Mouse (Mus musculus) stomach, embryonic 14.5 days (tissue): ENCODE measurements around the gene Npas4. TPM values are rescaled to one million over a fixed set of nuclear protein-coding genes. Genes with fewer than 3 reads are reported as not detected.
A peak's percentile ranks its signal among the peaks of the same experiment; 100 is the strongest.

ENCODE experiments used
- ATAC-seq: fragments of 200-750 bp; cut with Nextera tagmentation; 2 replicates; pipeline ENCODE4 v1.8.0; 2017; ENCODE audit warnings: low read depth, moderate TSS enrichment; ENCODE audit not compliant: insufficient number of reproducible peaks, insufficient read depth, low FRiP score
- H3K27ac ChIP-seq: fragments of 300-500 bp; sonication (generic); 2 replicates; pipeline ENCODE4 v1.5.1; 2014; ENCODE audit warnings: mild to moderate bottlenecking, low read length, moderate library complexity, mixed read lengths
- H3K27me3 ChIP-seq: fragments of 300-500 bp; sonication (generic); 2 replicates; pipeline ENCODE4 v1.6.1; 2014; ENCODE audit warnings: low read length, control low read depth, mixed read lengths; ENCODE audit not compliant: control insufficient read depth, insufficient read depth
- H3K36me3 ChIP-seq: fragments of 300-500 bp; sonication (generic); 2 replicates; pipeline ENCODE4 v1.6.1; 2014; ENCODE audit warnings: mild to moderate bottlenecking, control low read depth, low read length, moderate library complexity, mixed read lengths; ENCODE audit not compliant: control insufficient read depth, insufficient read depth
- H3K4me1 ChIP-seq: fragments of 300-500 bp; sonication (generic); 2 replicates; pipeline ENCODE4 v1.6.1; 2014; ENCODE audit warnings: low read length, control low read depth, mixed read lengths; ENCODE audit not compliant: control insufficient read depth, insufficient read depth
- H3K4me2 ChIP-seq: fragments of 300-500 bp; sonication (generic); replicated peaks from 2 replicates; pipeline ENCODE4 v1.6.1; 2014; ENCODE audit warnings: low read depth, low read length, control low read depth
- H3K4me3 ChIP-seq: fragments of 300-500 bp; sonication (generic); 2 replicates; pipeline ENCODE4 v1.5.1; 2014; ENCODE audit warnings: low read depth, low read length, control low read depth
- H3K9ac ChIP-seq: fragments of 300-500 bp; sonication (generic); replicated peaks from 2 replicates; pipeline ENCODE4 v1.6.1; 2014; ENCODE audit warnings: low read depth, mild to moderate bottlenecking, control low read depth, low read length, moderate library complexity, mixed read lengths
- H3K9me3 ChIP-seq: fragments of 300-500 bp; sonication (generic); 2 replicates; pipeline ENCODE4 v1.6.1; 2016; ENCODE audit warnings: low read depth, low read length, control low read depth; ENCODE audit not compliant: control insufficient read depth
- WGBS: fragments of 180-500 bp; shearing (Covaris S2); extraction: QIAGEN DNeasy Blood & Tissue Kit; methylation state at CpG from one replicate; pipeline ENCODE4 v1.1.7; 2014; 5-methylcytosine and 5-hydroxymethylcytosine counted together
- polyA plus RNA-seq: library from polyadenylated mRNA; unstranded; fragments of >200 nt; fragmentation: Nextera tagmentation; extraction: Ambion mirVana; gene quantifications from 2 replicates; pipeline ENCODE4 v1.2.1, GENCODE M21; 2014

Gene Npas4
- polyA plus RNA-seq = 0.26 and 0.50 TPM in 2 replicates

- peaks cover 19% of the 10 kb centered on the region for H3K27me3 ChIP-seq
These were observed at the start of gene Npas4 for GRCm38 (mm10) chr19:4990256-4990625. Gene Npas4, minus strand, starts transcription at chr19:4990316.

GRCm38 (mm10) chr19:5039301-5040114 is 49.4 kb upstream of the Npas4 start:
- H3K4me1 ChIP-seq = peaks cover 26% of the 10 kb centered on the region
- WGBS = 15% methylated on average over 41 of the region's 41 CpGs
- 0 out of 2 replicates have a peak, but pooled peaks have one; percentile 12 for ATAC-seq

More at GRCm38 (mm10) chr19:4990256-4990625, at the start of gene Npas4:
- Histone ChIP-seq H3K9me3 (no peaks in the 10 kb centered on the region), H3K27ac (no peak within 1 kb of the TSS), H3K4me2 (no peak within 1 kb of the TSS), H3K4me1 (no peaks in the 10 kb centered on the region), H3K4me3 (no peak within 1 kb of the TSS), H3K36me3 (no peaks in the 10 kb centered on the region; the same call in 1 of the 2 replicates), H3K9ac (no peak within 1 kb of the TSS)
- 24% methylated on average over 4 of the region's 4 CpGs for WGBS
- ATAC-seq = no peak

GRCm38 (mm10) chr19:5038709-5039156 is 48.6 kb upstream of the Npas4 start, which contains the start of the genes B4gat1 and AC124502.3:
Gene B4gat1, plus strand, starts transcription at chr19:5038826.
Gene AC124502.3, plus strand, starts transcription at chr19:5038891.
- Histone ChIP-seq H3K4me1 (peaks cover 26% of the 10 kb centered on the region), H3K9ac (peak within 1 kb of the TSS; percentile 59), H3K9me3 (no peaks in the 10 kb centered on the region), H3K27ac (peak within 1 kb of the TSS; percentile 72), H3K4me2 (peak within 1 kb of the TSS; percentile 93), H3K36me3 (peaks cover 3% of the 10 kb centered on the region; the same call in 1 of the 2 replicates), H3K4me3 (peak within 1 kb of the TSS; percentile 56), H3K27me3 (no peaks in the 10 kb centered on the region)
- under 1% methylated on average over 44 of the region's 44 CpGs for WGBS
- peak; percentile 88 for ATAC-seq

More at GRCm38 (mm10) chr19:5039301-5040114, 49.4 kb upstream of the Npas4 start:
- Histone ChIP-seq H3K36me3 (peaks cover 3% of the 10 kb centered on the region; the same call in 1 of the 2 replicates), H3K4me3 (peak overlapping the region; percentile 56), H3K9me3 (no peaks in the 10 kb centered on the region), H3K27ac (peak overlapping the region; percentile 72; the same call in 1 of the 2 replicates), H3K27me3 (no peaks in the 10 kb centered on the region), H3K9ac (peak overlapping the region; percentile 59), H3K4me2 (peak overlapping the region; percentile 93)

- H3K27me3 ChIP-seq = no peaks in the 10 kb centered on the region
- H3K27ac ChIP-seq = peak overlapping the region; percentile 72
- peak overlapping the region; percentile 59 for H3K9ac ChIP-seq
- peak overlapping the region; percentile 56 for H3K4me3 ChIP-seq
- H3K9me3 ChIP-seq = no peaks in the 10 kb centered on the region
- WGBS = 2% methylated on average over 32 of the region's 32 CpGs
- peak; percentile 33; the same call in 1 of the 2 replicates for ATAC-seq
- H3K4me1 ChIP-seq = peaks cover 26% of the 10 kb centered on the region
- no peaks in the 10 kb centered on the region for H3K36me3 ChIP-seq
- peak overlapping the region; percentile 93 for H3K4me2 ChIP-seq
These were observed 47.8 kb upstream of the Npas4 start for GRCm38 (mm10) chr19:5037678-5038571.

- Histone ChIP-seq H3K9ac (no peak overlapping the region), H3K9me3 (no peaks in the 10 kb centered on the region), H3K36me3 (no peaks in the 10 kb centered on the region), H3K4me1 (peaks cover 18% of the 10 kb centered on the region), H3K4me2 (no peak overlapping the region), H3K27ac (no peak overlapping the region), H3K4me3 (no peak overlapping the region), H3K27me3 (no peaks in the 10 kb centered on the region)
- 80% methylated on average over 4 of the region's 4 CpGs for WGBS
- ATAC-seq = no peak
These were observed 46.5 kb upstream of the Npas4 start for GRCm38 (mm10) chr19:5036577-5036976.

- Histone ChIP-seq H3K4me3 (no peak overlapping the region), H3K36me3 (peaks cover 4% of the 10 kb centered on the region; the same call in 1 of the 2 replicates), H3K4me2 (no peak overlapping the region), H3K9ac (no peak overlapping the region), H3K4me1 (no peaks in the 10 kb centered on the region), H3K9me3 (no peaks in the 10 kb centered on the region), H3K27ac (no peak overlapping the region), H3K27me3 (no peaks in the 10 kb centered on the region)
- ATAC-seq = no peak
- WGBS = 74% methylated on average over 3 of the region's 3 CpGs
These were observed 42.6 kb upstream of the Npas4 start for GRCm38 (mm10) chr19:5032686-5033085.

GRCm38 (mm10) chr19:5026111-5026510 is 36.0 kb upstream of the Npas4 start:
- ATAC-seq = no peak
- 91% methylated on average over 8 of the region's 8 CpGs for WGBS
- Histone ChIP-seq H3K4me2 (no peak overlapping the region), H3K4me1 (0 out of 2 replicates have a peak, but pooled peaks cover 3% of the 10 kb centered on the region), H3K27ac (no peak overlapping the region), H3K9me3 (no peaks in the 10 kb centered on the region), H3K4me3 (no peak overlapping the region), H3K9ac (no peak overlapping the region), H3K27me3 (no peaks in the 10 kb centered on the region), H3K36me3 (peaks cover 11% of the 10 kb centered on the region; the same call in 1 of the 2 replicates)
